Mouse (Mus musculus) heart, adult 11 months (tissue): Measurements from ENCODE around the gene Mef2a.

Experiments
- DNase-seq: peaks from one replicate; pipeline ENCODE4 v3.0.0; 2022

Mef2a gene

DNA sequence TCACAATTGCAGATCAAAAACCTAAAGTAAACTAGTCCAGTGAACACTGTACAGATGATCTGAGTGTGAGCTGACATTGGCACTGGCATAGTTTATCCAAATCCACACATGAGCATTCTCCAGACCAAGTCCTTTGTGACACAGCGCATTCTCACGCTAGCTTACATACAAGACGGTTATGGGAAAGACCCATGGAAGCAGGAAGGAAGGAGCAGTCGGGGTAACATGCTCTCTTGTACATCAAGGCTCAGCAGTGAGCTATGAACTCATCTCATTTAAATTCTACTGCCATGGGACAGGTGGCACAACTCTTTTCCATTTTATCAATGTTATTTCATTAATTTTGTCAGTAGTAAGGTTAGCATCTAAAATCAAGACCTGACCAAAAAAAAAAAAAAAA is 3.0 kb downstream of the Mef2a start:
- DNase-seq: peak; percentile 85

DNA sequence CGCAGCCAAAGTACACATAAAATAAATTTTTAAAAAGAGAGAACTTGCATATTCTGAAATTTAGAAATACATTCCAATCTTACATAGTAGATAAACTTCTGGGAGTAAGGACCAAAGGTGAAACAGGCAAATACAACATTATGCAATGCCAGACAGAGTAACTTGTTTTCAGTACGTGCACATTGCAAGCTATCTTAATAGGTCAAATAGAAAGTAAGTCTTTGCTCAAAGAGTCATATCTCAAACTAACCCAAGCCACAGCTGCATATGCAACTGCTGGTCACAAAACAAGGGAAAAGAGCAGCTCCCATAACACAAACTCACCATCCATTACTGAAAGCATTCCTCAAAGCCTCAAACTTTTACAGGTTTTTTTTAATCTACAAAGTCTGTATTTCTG is 4.3 kb downstream of the Mef2a start:
- DNase-seq: no peak

GRCm38 (mm10) chr7:67360588-67360987 is 12.1 kb downstream of the Mef2a start:
- peak; percentile 74 for DNase-seq

GRCm38 (mm10) chr7:67359863-67360262 is 12.8 kb downstream of the Mef2a start:
- no peak for DNase-seq

- peak; percentile 79 for DNase-seq
These were observed 16.8 kb downstream of the Mef2a start for GRCm38 (mm10) chr7:67355870-67356269.

DNA sequence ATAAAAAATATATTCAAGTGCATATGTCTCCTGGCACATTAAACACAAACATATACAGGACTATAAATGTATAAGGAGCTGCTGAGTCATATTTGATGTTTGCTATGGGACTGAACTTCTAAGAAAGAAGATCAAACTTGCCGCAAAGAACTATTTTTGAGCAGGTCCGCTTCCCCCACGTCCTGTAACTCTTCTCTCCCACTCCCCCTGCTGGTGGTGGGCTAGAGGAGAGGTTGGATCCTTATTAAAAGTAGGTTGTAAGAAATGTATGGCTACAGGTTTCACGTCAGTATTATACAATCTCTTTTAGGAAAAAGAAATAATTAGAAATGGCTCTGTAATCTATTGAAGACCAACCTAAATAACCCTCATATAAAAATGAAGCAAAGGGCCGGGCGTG is 19.0 kb downstream of the Mef2a start:
- no peak for DNase-seq

DNA sequence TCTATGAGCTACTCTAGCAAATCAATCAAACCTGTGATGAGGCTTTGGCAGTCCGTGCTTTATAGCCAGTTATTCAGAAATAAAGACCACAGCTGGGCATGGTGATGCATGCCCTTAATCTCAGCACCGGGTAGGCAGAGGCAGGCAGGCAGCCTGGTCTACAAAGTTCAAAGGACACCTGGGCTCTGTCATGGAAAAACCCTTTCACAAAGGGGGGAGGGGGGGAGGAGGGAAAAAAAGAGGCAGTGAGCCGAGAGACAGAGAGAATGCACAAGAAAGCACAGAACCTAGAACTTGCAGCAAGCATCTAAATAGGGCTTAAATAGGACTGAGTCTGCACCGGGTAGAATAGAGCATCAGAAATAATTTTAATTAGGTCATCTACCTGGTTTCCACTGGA is 19.7 kb downstream of the Mef2a start:
- DNase-seq: peak; percentile 68

DNA sequence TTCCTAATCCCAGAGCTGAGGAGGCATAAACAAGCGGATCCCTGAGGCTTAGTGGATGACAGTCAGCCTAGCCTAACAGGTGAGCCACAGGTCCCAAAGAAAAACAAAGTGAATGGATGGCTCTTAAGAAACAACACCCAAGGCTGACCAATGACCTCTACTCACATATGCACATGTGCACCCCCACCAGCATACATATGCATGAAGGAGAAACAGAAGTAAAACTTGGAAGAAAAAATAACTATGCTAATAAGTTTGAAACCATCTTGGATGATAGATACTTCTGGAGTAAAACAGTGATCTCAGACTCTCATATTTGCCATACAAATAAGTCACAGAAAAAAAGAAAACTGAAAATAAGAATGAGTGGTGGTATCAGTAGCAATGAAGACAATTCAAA is 28.2 kb downstream of the Mef2a start:
- peak; percentile 39 for DNase-seq

GRCm38 (mm10) chr7:67342067-67342625 is 30.5 kb downstream of the Mef2a start:
- peak; percentile 85 for DNase-seq

- DNase-seq: no peak
These were observed 52.3 kb downstream of the Mef2a start for GRCm38 (mm10) chr7:67320359-67320758.

- DNase-seq: no peak
These were observed 54.0 kb downstream of the Mef2a start for GRCm38 (mm10) chr7:67318697-67319096.

DNA sequence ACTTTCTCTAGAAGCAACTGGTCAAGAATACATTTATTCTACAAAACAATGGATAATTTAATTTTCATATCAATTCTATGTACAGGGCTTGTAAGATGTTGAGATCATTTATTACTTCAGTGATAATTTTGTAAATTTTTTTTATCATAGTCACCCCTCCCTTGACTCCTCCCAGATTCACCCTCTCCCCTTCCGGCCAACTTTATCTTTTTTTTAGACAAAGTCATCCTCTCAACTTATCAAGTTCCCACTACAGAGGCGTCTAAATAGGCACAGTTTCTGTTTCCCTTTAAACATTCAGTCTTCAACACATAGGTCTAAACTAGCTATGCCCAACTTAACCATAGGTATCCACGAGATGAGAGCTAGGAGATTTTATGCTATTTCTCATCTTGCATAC is 59.5 kb downstream of the Mef2a start:
- DNase-seq: no peak

DNA sequence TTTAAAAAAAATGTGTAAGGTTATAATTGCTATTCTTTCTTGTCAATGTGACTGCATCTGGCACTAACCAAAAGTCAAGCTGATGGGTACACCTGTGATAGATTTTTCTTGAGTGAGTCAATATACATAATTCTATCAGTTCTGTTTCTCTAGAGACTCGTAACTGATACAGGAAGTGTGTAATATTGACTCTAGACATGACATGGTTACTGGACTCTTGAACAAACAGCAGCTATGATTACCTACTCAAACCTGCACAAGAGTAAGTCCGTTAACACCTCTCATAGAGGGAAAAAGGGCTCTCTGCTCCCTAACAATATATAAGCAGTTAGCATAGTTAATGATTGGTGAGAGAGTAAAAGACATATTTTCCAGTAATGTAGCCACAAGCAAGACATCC is 62.5 kb downstream of the Mef2a start:
- DNase-seq: no peak

DNA sequence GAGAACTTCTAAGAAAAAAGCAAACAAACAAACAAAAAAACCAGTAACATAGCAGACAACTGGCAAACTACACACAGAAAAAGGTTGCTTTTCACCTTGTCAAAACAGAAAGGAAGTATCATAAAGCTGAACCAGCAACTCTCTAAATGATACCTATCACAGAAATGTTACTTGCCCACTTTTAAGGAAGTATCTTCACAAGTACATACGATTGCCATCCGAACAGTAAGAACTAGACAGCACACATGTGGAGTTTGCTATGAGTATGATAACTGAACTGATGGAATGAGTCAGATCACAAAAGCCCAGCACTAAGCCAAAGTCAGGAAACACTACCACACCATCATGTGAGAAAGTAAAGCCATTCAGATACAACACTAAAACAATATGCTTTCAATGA is 64.6 kb downstream of the Mef2a start:
- DNase-seq: no peak

DNA sequence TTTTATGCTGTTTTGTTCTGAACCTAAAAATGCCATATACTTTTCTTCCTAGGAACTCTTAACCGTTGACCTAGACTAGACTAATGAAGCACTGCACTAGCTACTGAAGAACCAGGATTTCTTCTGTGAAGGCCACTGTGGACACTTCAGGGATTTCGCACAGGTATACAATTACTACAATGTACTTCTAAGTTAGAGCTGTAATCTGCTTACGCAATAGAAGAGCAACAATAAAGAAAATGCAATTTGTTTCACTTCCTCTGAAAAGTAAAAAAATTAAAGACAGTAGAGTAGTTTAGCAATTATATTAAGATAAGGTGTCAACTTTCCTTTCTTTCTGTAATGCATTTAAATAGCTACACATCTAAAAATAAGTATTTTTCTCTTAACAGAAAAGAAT is 65.6 kb downstream of the Mef2a start:
- no peak for DNase-seq

- DNase-seq: peak; percentile 73
These were observed 67.7 kb downstream of the Mef2a start for GRCm38 (mm10) chr7:67304937-67305336.

DNA sequence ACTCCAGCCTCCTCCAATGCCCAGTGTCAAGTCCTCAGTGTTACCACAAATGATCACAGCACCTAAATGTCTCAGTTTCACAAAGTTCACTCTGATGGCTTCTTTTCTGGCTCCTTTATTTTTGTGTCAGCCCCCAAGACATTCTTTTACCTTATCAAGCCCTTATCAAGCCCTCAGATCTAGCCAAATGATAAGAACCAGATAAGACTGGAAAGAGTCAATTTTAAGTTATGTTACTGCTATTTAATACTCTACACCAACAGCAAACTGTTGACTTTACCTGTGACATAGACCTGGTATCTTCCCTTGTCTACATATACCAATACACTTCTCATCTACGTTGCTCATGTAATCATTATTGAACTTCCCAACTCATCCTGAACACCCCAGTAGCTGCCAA is 76.2 kb downstream of the Mef2a start:
- peak; percentile 11 for DNase-seq

DNA sequence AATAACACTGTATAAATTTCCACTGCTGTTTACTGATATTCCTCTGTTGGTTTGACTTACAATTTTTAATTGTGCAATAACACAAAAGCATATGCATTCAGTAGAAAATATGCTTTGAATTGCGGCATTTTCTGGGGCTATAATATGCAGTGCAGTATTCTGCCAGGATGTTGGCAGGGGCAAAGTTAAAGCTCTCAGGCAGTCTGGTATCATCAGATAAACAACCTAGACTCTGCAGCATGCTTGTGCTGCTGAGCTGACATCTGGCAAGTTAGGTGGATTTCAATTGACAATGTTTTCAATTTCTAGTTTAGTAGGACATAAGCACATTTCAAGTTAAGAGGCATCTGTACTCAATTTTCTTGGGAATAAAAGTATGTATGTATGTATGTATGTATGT is 81.3 kb downstream of the Mef2a start:
- DNase-seq: peak; percentile 24

GRCm38 (mm10) chr7:67287456-67287855 is 85.2 kb downstream of the Mef2a start:
- DNase-seq: peak; percentile 74

DNA sequence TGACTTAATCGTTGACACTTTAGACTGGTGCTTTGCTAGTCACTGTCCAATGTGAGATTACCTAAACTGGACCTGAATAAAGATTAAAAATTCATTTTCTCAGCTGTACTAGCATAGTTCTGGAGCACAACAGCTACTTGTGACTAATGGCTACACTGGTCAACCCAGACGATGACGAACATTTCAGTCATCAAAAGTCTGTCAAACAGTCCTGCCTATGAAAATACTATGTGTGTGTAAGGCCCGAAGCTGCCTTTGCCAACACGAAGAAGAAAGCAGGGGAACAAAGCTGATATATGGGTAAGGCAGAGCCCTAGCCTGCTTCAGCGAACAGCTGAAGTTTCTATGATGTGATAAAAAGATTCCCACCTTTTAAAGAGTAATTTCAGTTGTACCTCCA is 89.1 kb downstream of the Mef2a start:
- DNase-seq: peak; percentile 69

- DNase-seq: peak; percentile 15
These were observed 102.2 kb downstream of the Mef2a start for GRCm38 (mm10) chr7:67270447-67270846.

GRCm38 (mm10) chr7:67259828-67260563 is 112.7 kb downstream of the Mef2a start:
- DNase-seq: peak; percentile 95

GRCm38 (mm10) chr7:67246067-67246466 is 126.6 kb downstream of the Mef2a start:
- peak; percentile 72 for DNase-seq

GRCm38 (mm10) chr7:67245255-67245654 is 127.4 kb downstream of the Mef2a start:
- DNase-seq: no peak

DNA sequence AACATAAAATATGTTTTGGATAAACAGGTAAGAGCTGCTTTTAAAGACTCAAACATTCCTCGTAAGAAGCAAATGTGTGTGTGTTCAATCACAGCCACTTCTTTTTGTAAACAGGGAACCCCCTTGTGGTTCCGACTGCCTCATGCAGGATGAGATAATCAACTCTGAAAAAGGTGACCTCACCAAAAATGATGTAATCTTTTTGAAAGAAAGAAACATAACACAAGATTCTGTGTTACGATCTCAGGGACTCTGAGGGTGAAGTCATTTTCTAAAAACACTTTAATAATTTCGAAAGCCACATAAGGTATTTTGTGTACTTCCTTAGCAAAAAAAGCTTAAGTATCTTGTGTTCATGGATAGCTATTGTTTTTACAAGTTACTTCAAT is 128.8 kb downstream of the Mef2a start:
- peak; percentile 81 for DNase-seq
